Mouse (Mus musculus) CD4-positive helper T cell, adult 2 months (primary cell): ENCODE results near the gene Ms4a10.

Source experiments
- DNase-seq: peaks from one replicate; pipeline ENCODE4 v3.0.0-alpha.2; 2012; ENCODE audit warnings: low read depth, missing footprints, low spot score

The Ms4a10 gene

DNA sequence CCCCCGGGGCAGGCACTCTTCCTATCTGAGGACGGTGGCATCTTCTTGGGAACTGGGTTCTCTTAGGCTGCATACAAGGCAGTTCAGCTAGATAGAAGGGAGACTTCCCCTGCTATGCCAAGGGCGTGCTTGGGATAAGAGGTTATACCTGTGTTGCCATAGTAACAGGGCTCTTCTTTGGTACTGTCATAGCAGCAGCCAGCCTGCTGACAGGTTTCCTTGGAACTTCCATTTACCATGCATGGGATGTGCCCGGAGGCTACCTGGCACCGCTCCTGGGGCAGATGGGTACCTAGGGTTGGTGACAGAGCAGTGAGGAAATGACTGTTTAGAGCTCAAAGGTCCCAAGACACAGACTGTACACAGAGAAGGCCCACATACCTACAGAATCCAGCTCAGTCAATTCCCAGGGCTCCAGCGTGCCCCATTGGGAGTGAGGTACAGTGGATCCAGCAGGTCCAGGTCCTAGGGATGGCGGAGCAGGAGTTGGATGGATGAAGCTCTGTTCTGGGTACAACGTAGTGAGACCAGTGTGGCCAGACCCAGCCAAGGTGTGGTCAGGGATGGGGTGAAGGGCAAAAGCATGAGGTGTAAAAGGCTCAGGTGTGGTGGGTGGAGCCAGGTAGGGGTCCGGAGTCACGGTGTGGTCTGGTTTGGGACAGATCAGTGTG, 56.0 kb downstream of the Ms4a10 start:
- no peak for DNase-seq

DNA sequence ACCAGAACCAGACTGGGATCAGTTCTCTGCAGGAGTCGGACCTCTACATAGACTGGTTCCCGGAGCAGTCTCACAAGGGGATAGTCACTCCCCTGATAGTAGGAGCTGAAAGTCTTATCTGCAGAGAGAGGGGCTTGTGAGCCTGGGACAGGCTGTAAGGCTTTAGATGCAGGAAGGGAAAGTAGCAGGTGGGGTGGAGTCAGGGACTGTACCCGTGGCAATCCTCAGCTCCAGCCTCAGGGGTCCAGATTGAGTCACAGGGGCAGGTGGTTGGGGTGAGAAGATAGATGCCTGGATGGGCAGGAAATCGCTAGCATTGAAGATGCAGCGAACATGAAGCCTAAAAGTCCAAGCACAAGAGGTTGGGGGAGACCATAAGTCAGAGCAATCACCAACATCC, 58.0 kb downstream of the Ms4a10 start:
- no peak for DNase-seq

DNA sequence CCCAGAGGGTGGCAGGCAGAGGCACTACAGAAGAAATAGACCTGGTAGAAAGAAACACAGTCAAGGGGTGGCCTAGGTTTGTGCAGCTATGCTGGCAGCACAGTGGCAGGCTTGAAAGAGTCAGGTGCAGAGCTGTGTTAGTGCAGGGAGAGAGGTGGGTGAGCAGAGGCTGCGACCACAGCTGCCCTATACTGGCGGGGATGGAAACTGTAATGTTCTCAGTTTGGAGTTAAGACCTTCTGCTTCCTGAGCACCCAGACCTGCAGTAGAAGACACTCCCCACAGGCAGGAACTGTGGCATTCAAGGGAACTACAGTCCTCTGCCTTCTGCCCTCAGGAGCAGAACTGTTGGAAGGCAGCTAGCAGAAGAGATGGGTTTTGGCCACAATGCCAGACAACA, 59.6 kb downstream of the Ms4a10 start:
- no peak for DNase-seq

DNA sequence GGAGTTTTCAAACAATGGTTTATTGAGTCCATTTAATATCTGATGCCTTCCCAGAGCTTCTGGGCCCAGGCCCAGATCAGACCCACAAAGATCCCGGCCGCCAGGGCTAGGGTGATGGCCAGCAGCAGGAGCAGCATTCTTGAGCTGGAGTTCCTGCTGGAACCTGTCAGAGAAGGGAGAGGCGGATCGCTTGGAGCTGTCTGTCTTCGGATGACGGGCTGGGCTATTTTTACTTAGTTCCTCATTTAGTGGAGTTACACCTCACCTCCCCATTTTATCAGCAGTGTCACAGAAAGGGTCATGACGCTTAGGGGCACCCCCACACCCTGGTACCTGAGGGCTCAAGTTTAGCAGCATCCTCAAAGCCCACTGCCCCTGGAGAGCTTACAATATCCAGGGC, 60.2 kb downstream of the Ms4a10 start:
- DNase-seq: no peak
